Mouse (Mus musculus): ENCODE measurements around the gene Soat2. TPM values are rescaled to one million over a fixed set of nuclear protein-coding genes. Genes with fewer than 3 reads are reported as not detected.

The Soat2 gene
- total and polyA plus RNA-seq, 2 experiments from 2014 or later, result 0.06 TPM; not detected in 1

GRCm38 (mm10) chr15:102176571-102177316 is 26.4 kb downstream of the Soat2 start:
- WGBS, result 88% methylated on average over 7 of the region's 7 CpGs
- Histone ChIP-seq H3K27me3 (ENCODE audit: insufficient read depth, low read length) (no peaks in the 10 kb centered on the region), H3K4me1 (ENCODE audit: insufficient read depth, low read length) (no peaks in the 10 kb centered on the region), H3K9me3 (ENCODE audit: low read length) (no peaks in the 10 kb centered on the region), H3K9ac (replicated peaks; ENCODE audit: low read length, poor library complexity, severe bottlenecking) (no peak overlapping the region), H3K4me3 (ENCODE audit: low read depth, low read length) (no peak overlapping the region), H3K27ac (ENCODE audit: low read depth, low read length) (no peak overlapping the region), H3K4me2 (ENCODE audit: low read depth, low read length, poor library complexity, severe bottlenecking) (no peak overlapping the region), H3K36me3 (ENCODE audit: insufficient read depth, low read length) (peaks cover 4% of the 10 kb centered on the region; the same call in 1 of the 2 replicates)
- no peak for DNase-seq (ENCODE audit: low spot score)
- no peak for ATAC-seq (ENCODE audit: low FRiP score)
- no peak for TF ChIP-seq CTCF (IDR thresholded peaks at IDR 0.05)

- H3K27ac ChIP-seq (ENCODE audit: low read depth, low read length), result no peak overlapping the region
- ATAC-seq (ENCODE audit: low FRiP score) (no peak), DNase-seq (ENCODE audit: low spot score) (no peak)
- no peak for TF ChIP-seq CTCF (IDR thresholded peaks at IDR 0.05)
- H3K4me1 ChIP-seq (ENCODE audit: insufficient read depth, low read length), result no peaks in the 10 kb centered on the region
- no peak overlapping the region for H3K9ac ChIP-seq (replicated peaks; ENCODE audit: low read length, poor library complexity, severe bottlenecking)
- H3K27me3 ChIP-seq (ENCODE audit: insufficient read depth, low read length), result no peaks in the 10 kb centered on the region
- 88% methylated on average over 8 of the region's 8 CpGs for WGBS
- H3K9me3 ChIP-seq (ENCODE audit: low read length), result no peaks in the 10 kb centered on the region
- peaks cover 4% of the 10 kb centered on the region; the same call in 1 of the 2 replicates for H3K36me3 ChIP-seq (ENCODE audit: insufficient read depth, low read length)
- no peak overlapping the region for H3K4me2 ChIP-seq (ENCODE audit: low read depth, low read length, poor library complexity, severe bottlenecking)
- no peak overlapping the region for H3K4me3 ChIP-seq (ENCODE audit: low read depth, low read length)
These were observed 27.1 kb downstream of the Soat2 start for GRCm38 (mm10) chr15:102177417-102177816.

- Histone ChIP-seq H3K36me3 (ENCODE audit: insufficient read depth, low read length) (peaks cover 4% of the 10 kb centered on the region; the same call in 1 of the 2 replicates), H3K27me3 (ENCODE audit: insufficient read depth, low read length) (no peaks in the 10 kb centered on the region), H3K27ac (ENCODE audit: low read depth, low read length) (no peak overlapping the region), H3K4me2 (ENCODE audit: low read depth, low read length, poor library complexity, severe bottlenecking) (no peak overlapping the region), H3K4me1 (ENCODE audit: insufficient read depth, low read length) (no peaks in the 10 kb centered on the region), H3K9me3 (ENCODE audit: low read length) (no peaks in the 10 kb centered on the region), H3K4me3 (ENCODE audit: low read depth, low read length) (no peak overlapping the region), H3K9ac (replicated peaks; ENCODE audit: low read length, poor library complexity, severe bottlenecking) (no peak overlapping the region)
- no peak for ATAC-seq (ENCODE audit: low FRiP score)
- peak; percentile 63 for DNase-seq (ENCODE audit: low spot score)
- WGBS, result 27% methylated on average over 6 of the region's 6 CpGs
- peak; percentile 94 for TF ChIP-seq CTCF (IDR thresholded peaks at IDR 0.05)
These were observed 28.0 kb downstream of the Soat2 start for GRCm38 (mm10) chr15:102178279-102178678.

- TF ChIP-seq CTCF (IDR thresholded peaks at IDR 0.05), result no peak
- no peak for ATAC-seq (ENCODE audit: low FRiP score)
- Histone ChIP-seq H3K27me3 (ENCODE audit: insufficient read depth, low read length) (no peaks in the 10 kb centered on the region), H3K4me1 (ENCODE audit: insufficient read depth, low read length) (no peaks in the 10 kb centered on the region), H3K4me3 (ENCODE audit: low read depth, low read length) (no peak overlapping the region), H3K4me2 (ENCODE audit: low read depth, low read length, poor library complexity, severe bottlenecking) (no peak overlapping the region), H3K36me3 (ENCODE audit: insufficient read depth, low read length) (peaks cover 4% of the 10 kb centered on the region), H3K27ac (ENCODE audit: low read depth, low read length) (no peak overlapping the region), H3K9ac (replicated peaks; ENCODE audit: low read length, poor library complexity, severe bottlenecking) (no peak overlapping the region), H3K9me3 (ENCODE audit: low read length) (no peaks in the 10 kb centered on the region)
- no peak for DNase-seq (ENCODE audit: low spot score)
- WGBS, result 82% methylated on average over 9 of the region's 9 CpGs
These were observed 28.8 kb downstream of the Soat2 start for GRCm38 (mm10) chr15:102179106-102179505.

GRCm38 (mm10) chr15:102179924-102180323 is 29.6 kb downstream of the Soat2 start:
- DNase-seq (ENCODE audit: low spot score) (no peak), ATAC-seq (ENCODE audit: low FRiP score) (no peak)
- no peaks in the 10 kb centered on the region for H3K9me3 ChIP-seq (ENCODE audit: low read length)
- no peak overlapping the region for H3K9ac ChIP-seq (replicated peaks; ENCODE audit: low read length, poor library complexity, severe bottlenecking)
- no peaks in the 10 kb centered on the region for H3K4me1 ChIP-seq (ENCODE audit: insufficient read depth, low read length)
- H3K27ac ChIP-seq (ENCODE audit: low read depth, low read length), result no peak overlapping the region
- no peak overlapping the region for H3K4me3 ChIP-seq (ENCODE audit: low read depth, low read length)
- TF ChIP-seq CTCF (IDR thresholded peaks at IDR 0.05), result no peak
- 92% methylated on average over 14 of the region's 14 CpGs for WGBS
- H3K36me3 ChIP-seq (ENCODE audit: insufficient read depth, low read length), result peaks cover 4% of the 10 kb centered on the region
- H3K4me2 ChIP-seq (ENCODE audit: low read depth, low read length, poor library complexity, severe bottlenecking), result no peak overlapping the region
- H3K27me3 ChIP-seq (ENCODE audit: insufficient read depth, low read length), result no peaks in the 10 kb centered on the region

GRCm38 (mm10) chr15:102183076-102183475 is 32.8 kb downstream of the Soat2 start:
- no peaks in the 10 kb centered on the region for H3K9me3 ChIP-seq (ENCODE audit: low read length)
- DNase-seq (ENCODE audit: low spot score) (no peak), ATAC-seq (ENCODE audit: low FRiP score) (no peak)
- 77% methylated on average over 3 of the region's 3 CpGs for WGBS
- TF ChIP-seq CTCF (IDR thresholded peaks at IDR 0.05), result no peak
- no peak overlapping the region for H3K4me2 ChIP-seq (ENCODE audit: low read depth, low read length, poor library complexity, severe bottlenecking)
- no peak overlapping the region for H3K27ac ChIP-seq (ENCODE audit: low read depth, low read length)
- peaks cover 4% of the 10 kb centered on the region for H3K36me3 ChIP-seq (ENCODE audit: insufficient read depth, low read length)
- H3K4me1 ChIP-seq (ENCODE audit: insufficient read depth, low read length), result no peaks in the 10 kb centered on the region
- no peaks in the 10 kb centered on the region for H3K27me3 ChIP-seq (ENCODE audit: insufficient read depth, low read length)
- no peak overlapping the region for H3K9ac ChIP-seq (replicated peaks; ENCODE audit: low read length, poor library complexity, severe bottlenecking)
- H3K4me3 ChIP-seq (ENCODE audit: low read depth, low read length), result no peak overlapping the region

Measured in midbrain, postnatal 0 days (tissue).